Mouse (Mus musculus): Measurements from ENCODE around the gene Tmem117.

DNA sequence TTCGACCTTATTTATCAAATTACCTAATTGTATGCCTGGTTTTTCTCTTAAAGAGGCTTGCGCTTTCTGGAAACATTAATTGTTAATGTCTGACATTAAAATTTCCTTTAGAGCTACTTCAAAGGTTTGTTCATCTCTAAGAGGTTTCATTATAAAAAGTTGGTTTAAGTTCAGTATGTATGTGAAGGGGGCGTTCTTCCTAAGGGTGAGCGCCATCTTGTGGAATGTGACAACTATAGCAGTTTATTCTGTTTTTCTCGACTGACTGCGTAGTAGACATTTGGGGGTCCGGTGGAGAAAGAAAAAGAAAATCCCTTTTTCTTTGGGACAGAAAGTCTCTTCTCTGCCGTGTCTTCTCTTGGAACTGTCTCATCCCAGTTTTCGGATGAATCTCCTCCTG, 32.4 kb downstream of the Tmem117 start:
- TF ChIP-seq EP300 (optimal IDR thresholded peaks at IDR 0.05) (no peak), CTCF (IDR thresholded peaks at IDR 0.05; ENCODE audit: low read depth) (peak; percentile 86)

Measured in stomach, postnatal 0 days (tissue).